Mouse (Mus musculus): Measurements from ENCODE around the gene Ttc7b. TPM values are rescaled to one million over a fixed set of nuclear protein-coding genes. Genes with fewer than 3 reads are reported as not detected.

Ttc7b gene
- polyA plus RNA-seq, 1 experiment from 2014 or later: 6.5 TPM

- Histone ChIP-seq H3K9me3 (no peaks in the 10 kb centered on the region), H3K4me1 (peaks cover 4% of the 10 kb centered on the region; the same call in 1 of the 2 replicates), H3K9ac (replicated peaks) (no peak overlapping the region), H3K4me3 (no peak overlapping the region), H3K27me3 (no peaks in the 10 kb centered on the region), H3K4me2 (replicated peaks) (no peak overlapping the region), H3K36me3 (no peaks in the 10 kb centered on the region; the same call in 1 of the 2 replicates), H3K27ac (replicated peaks) (no peak overlapping the region)
- WGBS: 88% methylated on average over 5 of the region's 5 CpGs
- no peak for ATAC-seq (replicated peaks)
These were observed 220.2 kb downstream of the Ttc7b start for GRCm38 (mm10) chr12:100300446-100300845.

GRCm38 (mm10) chr12:100299322-100299726 is 221.3 kb downstream of the Ttc7b start:
- Histone ChIP-seq H3K9me3 (no peaks in the 10 kb centered on the region), H3K27ac (replicated peaks) (no peak overlapping the region), H3K27me3 (no peaks in the 10 kb centered on the region), H3K4me1 (no peaks in the 10 kb centered on the region), H3K9ac (replicated peaks) (no peak overlapping the region), H3K4me2 (replicated peaks) (no peak overlapping the region), H3K4me3 (no peak overlapping the region), H3K36me3 (no peaks in the 10 kb centered on the region; the same call in 1 of the 2 replicates)
- WGBS: 83% methylated on average over 8 of the region's 8 CpGs
- no peak for ATAC-seq (replicated peaks)

- H3K9ac ChIP-seq (replicated peaks): no peak overlapping the region
- H3K4me2 ChIP-seq (replicated peaks): no peak overlapping the region
- H3K4me1 ChIP-seq: no peaks in the 10 kb centered on the region
- 88% methylated on average over 2 of the region's 2 CpGs for WGBS
- no peak overlapping the region for H3K4me3 ChIP-seq
- no peaks in the 10 kb centered on the region; the same call in 1 of the 2 replicates for H3K36me3 ChIP-seq
- H3K27ac ChIP-seq (replicated peaks): no peak overlapping the region
- H3K27me3 ChIP-seq: no peaks in the 10 kb centered on the region
- H3K9me3 ChIP-seq: no peaks in the 10 kb centered on the region
- ATAC-seq (replicated peaks): no peak
These were observed 221.8 kb downstream of the Ttc7b start for GRCm38 (mm10) chr12:100298788-100299187.

- Histone ChIP-seq H3K4me1 (no peaks in the 10 kb centered on the region), H3K4me2 (replicated peaks) (no peak overlapping the region), H3K27me3 (no peaks in the 10 kb centered on the region), H3K9ac (replicated peaks) (no peak overlapping the region), H3K27ac (replicated peaks) (no peak overlapping the region), H3K4me3 (no peak overlapping the region), H3K9me3 (no peaks in the 10 kb centered on the region), H3K36me3 (no peaks in the 10 kb centered on the region; the same call in 1 of the 2 replicates)
- WGBS: 89% methylated on average over 4 of the region's 4 CpGs
- no peak for ATAC-seq (replicated peaks)
These were observed 222.7 kb downstream of the Ttc7b start for GRCm38 (mm10) chr12:100297961-100298360.

GRCm38 (mm10) chr12:100294457-100294856 is 226.2 kb downstream of the Ttc7b start:
- ATAC-seq (replicated peaks): no peak
- Histone ChIP-seq H3K27me3 (no peaks in the 10 kb centered on the region), H3K4me3 (no peak overlapping the region), H3K36me3 (no peaks in the 10 kb centered on the region), H3K4me2 (replicated peaks) (no peak overlapping the region), H3K9me3 (no peaks in the 10 kb centered on the region), H3K27ac (replicated peaks) (no peak overlapping the region), H3K9ac (replicated peaks) (no peak overlapping the region), H3K4me1 (peaks cover 26% of the 10 kb centered on the region)
- WGBS: 88% methylated on average over 2 of the region's 2 CpGs

- no peaks in the 10 kb centered on the region for H3K9me3 ChIP-seq
- no peaks in the 10 kb centered on the region for H3K36me3 ChIP-seq
- no peak overlapping the region for H3K4me2 ChIP-seq (replicated peaks)
- no peak overlapping the region for H3K27ac ChIP-seq (replicated peaks)
- no peaks in the 10 kb centered on the region for H3K27me3 ChIP-seq
- H3K9ac ChIP-seq (replicated peaks): no peak overlapping the region
- H3K4me1 ChIP-seq: peaks cover 31% of the 10 kb centered on the region
- no peak for ATAC-seq (replicated peaks)
- no peak overlapping the region for H3K4me3 ChIP-seq
- WGBS: 89% methylated on average over 9 of the region's 9 CpGs
These were observed 226.7 kb downstream of the Ttc7b start for GRCm38 (mm10) chr12:100293956-100294355.

- Histone ChIP-seq H3K27ac (replicated peaks) (peak overlapping the region; percentile 76), H3K4me2 (replicated peaks) (no peak overlapping the region), H3K9me3 (no peaks in the 10 kb centered on the region), H3K27me3 (no peaks in the 10 kb centered on the region), H3K4me3 (no peak overlapping the region), H3K36me3 (no peaks in the 10 kb centered on the region), H3K4me1 (peaks cover 35% of the 10 kb centered on the region), H3K9ac (replicated peaks) (0 out of 2 replicates have a peak overlapping the region, but pooled peaks have one; percentile 3)
- WGBS: 32% methylated on average over 17 of the region's 18 CpGs
- ATAC-seq (replicated peaks): peak; percentile 82
These were observed 229.6 kb downstream of the Ttc7b start for GRCm38 (mm10) chr12:100290711-100291685.

GRCm38 (mm10) chr12:100290178-100290531 is 230.5 kb downstream of the Ttc7b start:
- no peaks in the 10 kb centered on the region for H3K27me3 ChIP-seq
- no peak overlapping the region for H3K4me3 ChIP-seq
- H3K9me3 ChIP-seq: no peaks in the 10 kb centered on the region
- 34% methylated on average over 11 of the region's 11 CpGs for WGBS
- ATAC-seq (replicated peaks): no peak
- H3K27ac ChIP-seq (replicated peaks): peak overlapping the region; percentile 76
- H3K9ac ChIP-seq (replicated peaks): no peak overlapping the region
- 0 out of 2 replicates have a peak overlapping the region, but pooled peaks have one; percentile 1 for H3K4me2 ChIP-seq (replicated peaks)
- H3K4me1 ChIP-seq: peaks cover 35% of the 10 kb centered on the region
- no peaks in the 10 kb centered on the region for H3K36me3 ChIP-seq

- no peak overlapping the region for H3K4me3 ChIP-seq
- peak overlapping the region; percentile 76 for H3K27ac ChIP-seq (replicated peaks)
- no peaks in the 10 kb centered on the region for H3K27me3 ChIP-seq
- H3K9ac ChIP-seq (replicated peaks): no peak overlapping the region
- H3K36me3 ChIP-seq: no peaks in the 10 kb centered on the region
- peak; percentile 63 for ATAC-seq (replicated peaks)
- no peaks in the 10 kb centered on the region for H3K9me3 ChIP-seq
- H3K4me2 ChIP-seq (replicated peaks): 0 out of 2 replicates have a peak overlapping the region, but pooled peaks have one; percentile 1
- H3K4me1 ChIP-seq: peaks cover 35% of the 10 kb centered on the region
- 17% methylated on average over 8 of the region's 8 CpGs for WGBS
These were observed 231.1 kb downstream of the Ttc7b start for GRCm38 (mm10) chr12:100289267-100290177.

- Histone ChIP-seq H3K4me3 (no peak overlapping the region), H3K9ac (replicated peaks) (no peak overlapping the region), H3K27ac (replicated peaks) (no peak overlapping the region), H3K9me3 (no peaks in the 10 kb centered on the region), H3K27me3 (no peaks in the 10 kb centered on the region), H3K4me1 (peaks cover 35% of the 10 kb centered on the region), H3K4me2 (replicated peaks) (no peak overlapping the region), H3K36me3 (no peaks in the 10 kb centered on the region)
- no peak for ATAC-seq (replicated peaks)
- WGBS: 89% methylated on average over 5 of the region's 5 CpGs
These were observed 232.6 kb downstream of the Ttc7b start for GRCm38 (mm10) chr12:100288018-100288417.

GRCm38 (mm10) chr12:100287565-100287964 is 233.1 kb downstream of the Ttc7b start:
- Histone ChIP-seq H3K27ac (replicated peaks) (no peak overlapping the region), H3K9ac (replicated peaks) (no peak overlapping the region), H3K4me2 (replicated peaks) (no peak overlapping the region), H3K9me3 (no peaks in the 10 kb centered on the region), H3K4me1 (peaks cover 35% of the 10 kb centered on the region), H3K36me3 (no peaks in the 10 kb centered on the region), H3K27me3 (no peaks in the 10 kb centered on the region), H3K4me3 (no peak overlapping the region)
- WGBS: 99% methylated on average over 2 of the region's 2 CpGs
- no peak for ATAC-seq (replicated peaks)

- ATAC-seq (replicated peaks): no peak
- no peak overlapping the region for H3K27ac ChIP-seq (replicated peaks)
- WGBS: 81% methylated on average over 1 of the region's 1 CpGs
These were observed 237.3 kb downstream of the Ttc7b start for GRCm38 (mm10) chr12:100283283-100283682.

More at GRCm38 (mm10) chr12:100283283-100283682, 237.3 kb downstream of the Ttc7b start:
- Histone ChIP-seq H3K27me3 (no peaks in the 10 kb centered on the region), H3K4me3 (no peak overlapping the region), H3K9ac (replicated peaks) (no peak overlapping the region), H3K4me1 (peaks cover 21% of the 10 kb centered on the region), H3K4me2 (replicated peaks) (no peak overlapping the region), H3K9me3 (no peaks in the 10 kb centered on the region), H3K36me3 (no peaks in the 10 kb centered on the region)
